Mouse (Mus musculus): ENCODE measurements at regions not wholly inside any gene's neighbourhood (a gene's known extent, or its start where the extent isn't known, plus 50 kb on each side); places are given as distances from the start of the nearest gene placed in this dataset.

DNA sequence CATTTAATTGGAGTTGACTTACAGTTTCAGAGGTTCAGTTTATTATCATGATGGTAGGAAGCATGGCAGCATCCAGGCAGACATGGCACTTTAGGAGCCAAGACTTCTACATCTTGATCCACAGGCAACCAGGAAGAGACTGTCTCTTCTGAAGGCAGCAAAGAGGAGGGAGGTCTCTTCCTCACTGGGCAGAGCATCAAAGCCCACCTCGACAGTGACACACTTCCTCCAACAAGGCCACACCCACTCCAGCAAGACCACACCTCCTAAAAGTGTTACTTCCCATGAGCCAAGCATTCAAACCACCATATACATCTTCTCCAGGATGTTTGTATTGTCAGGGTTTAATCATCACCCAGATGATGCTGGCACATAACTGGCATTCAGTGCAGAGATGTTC lies 141.5 kb downstream of the Zfp706 start:
- TF ChIP-seq CTCF (IDR thresholded peaks at IDR 0.05; ENCODE audit: borderline replicate concordance, extremely low read depth, insufficient read depth, insufficient read length) (no peak), POLR2A (IDR thresholded peaks at IDR 0.05; ENCODE audit: borderline replicate concordance, extremely low read depth, insufficient read depth, insufficient read length, poor library complexity, severe bottlenecking) (no peak)

All from brain, embryonic 14.5 days (tissue).